17 mouse cellular contexts compared by ENCODE assay signal in genomic region chr1:192762946-192763933, GRCm38 (mm10). TPM values are rescaled to one million over a fixed set of nuclear protein-coding genes. Genes with fewer than 3 reads are reported as not detected.
DNase-seq lines count a peak whose midpoint lies in the region; ATAC-seq lines count a peak whose summit lies in the region.
"Had no signal": no experiment of that assay in that cellular context is flagged by ENCODE, and none has a peak within 500 bp of the region (broad histone marks: within the 10 kb centered on the region; RNA-seq: fewer than 3 reads in every experiment).

No protein-coding gene starts in this region.

- no peaks in the 10 kb centered on the region for H3K27me3 ChIP-seq in intestine, embryonic 15.5 days (replicated peaks)
- H3K27me3 ChIP-seq: embryonic facial prominence, embryonic 12.5 days; hindbrain, embryonic 13.5 days; neural tube, embryonic 13.5 days; Patski had no signal

- no peaks in the 10 kb centered on the region for H3K4me1 ChIP-seq in intestine, embryonic 15.5 days (replicated peaks)
- H3K4me1 ChIP-seq: embryonic facial prominence, embryonic 12.5 days; hindbrain, embryonic 13.5 days; neural tube, embryonic 13.5 days had no signal

- WGBS in intestine, embryonic 15.5 days = 69% methylated on average over 7 of the region's 7 CpGs

- no peak overlapping the region for H3K4me3 ChIP-seq in intestine, embryonic 15.5 days (replicated peaks)
- H3K4me3 ChIP-seq: embryonic facial prominence, embryonic 12.5 days; hindbrain, embryonic 13.5 days; megakaryocyte, embryonic 14.5 days; neural tube, embryonic 13.5 days had no signal

- no peak overlapping the region for H3K4me2 ChIP-seq in intestine, embryonic 15.5 days (replicated peaks)
- H3K4me2 ChIP-seq: embryonic facial prominence, embryonic 12.5 days; hindbrain, embryonic 13.5 days; neural tube, embryonic 13.5 days had no signal

- H3K9me3 ChIP-seq in intestine, embryonic 15.5 days = no peaks in the 10 kb centered on the region
- H3K9me3 ChIP-seq: embryonic facial prominence, embryonic 12.5 days; hindbrain, embryonic 13.5 days; megakaryocyte, embryonic 14.5 days; neural tube, embryonic 13.5 days had no signal

- no peak overlapping the region for H3K27ac ChIP-seq in intestine, embryonic 15.5 days
- H3K27ac ChIP-seq: embryonic facial prominence, embryonic 12.5 days; hindbrain, embryonic 13.5 days; neural tube, embryonic 13.5 days had no signal

- no peak for DNase-seq in frontal cortex, postnatal 14 days (ENCODE audit: low spot score in 2 of 2)
- DNase-seq in lung, adult 18-20 months = peak; percentile 18 to 27
- DNase-seq in lung, postnatal 4 days = no peak
- DNase-seq in neural tube, embryonic 10.5 days (ENCODE audit: extremely low spot score, low spot score) = no peak
- DNase-seq in adrenal gland, postnatal 36 days = no peak
- DNase-seq: adrenal gland, postnatal 14 days; cerebellum, adult 9-11 months; kidney, postnatal 4 days; right cerebral cortex, postnatal 25 days had no signal

- 0 out of 2 replicates have a peak, but pooled peaks have one; percentile 13 for ATAC-seq in frontal cortex, adult (ENCODE audit: low TSS enrichment)
- ATAC-seq in CD4-positive, CD25-positive, alpha-beta regulatory T cell, adult 4 months = peak; percentile 89
- ATAC-seq in intestine, embryonic 15.5 days = peak; percentile 63; the same call in 1 of the 2 replicates
- ATAC-seq: Patski had no signal

- H3K36me3 ChIP-seq in intestine, embryonic 15.5 days = no peaks in the 10 kb centered on the region
- H3K36me3 ChIP-seq: embryonic facial prominence, embryonic 12.5 days; hindbrain, embryonic 13.5 days; neural tube, embryonic 13.5 days had no signal

- no peak overlapping the region for H3K9ac ChIP-seq in intestine, embryonic 15.5 days
- H3K9ac ChIP-seq: embryonic facial prominence, embryonic 12.5 days; hindbrain, embryonic 13.5 days; neural tube, embryonic 13.5 days had no signal

RNA-seq across cellular contexts. Expression of gene Hhat, which starts 7.8 kb away (rescaled TPM):
- polyA plus RNA-seq in CD4-positive, CD25-positive, alpha-beta regulatory T cell, adult 4 months (2017; shearing (Covaris generic)) = 1 to 10 TPM; 2.9 to 3.7 TPM
- polyA plus RNA-seq in intestine, embryonic 15.5 days (2015; fragmentation: Nextera tagmentation; extraction: Ambion mirVana) = 9.2 and 9.7 TPM in 2 replicates
- total RNA-seq in adrenal gland, postnatal 36 days (2021) = 1 to 10 TPM; 2.9 to 8.5 TPM

Comparison
In these comparisons a context has a peak if more than half of its experiments do, and no peak if none do; other contexts are left out.
1. DNase-seq: peak in lung, adult 18-20 months (2 of 2); none in frontal cortex, postnatal 14 days (0 of 2), lung, postnatal 4 days (0 of 2), neural tube, embryonic 10.5 days (single experiment) and adrenal gland, postnatal 36 days (0 of 2).
2. ATAC-seq: peak in every context shown above with its lines; median percentile 89 in CD4-positive, CD25-positive, alpha-beta regulatory T cell, adult 4 months; 63 in intestine, embryonic 15.5 days; 13 in frontal cortex, adult.